Mouse (Mus musculus) CD4-positive, CD25-positive, alpha-beta regulatory T cell, adult 2 months (primary cell): ENCODE data around the gene Fbxo46.
"Not testable (repeated sequence)": the region's sequence is repeated elsewhere in the genome, so short reads cannot be mapped to it uniquely, and the experiment has no call there.

Experiments
- DNase-seq: peaks from one replicate; pipeline ENCODE4 v3.0.0-alpha.2; 2012; ENCODE audit warnings: low read depth, low spot score

Gene Fbxo46

DNA sequence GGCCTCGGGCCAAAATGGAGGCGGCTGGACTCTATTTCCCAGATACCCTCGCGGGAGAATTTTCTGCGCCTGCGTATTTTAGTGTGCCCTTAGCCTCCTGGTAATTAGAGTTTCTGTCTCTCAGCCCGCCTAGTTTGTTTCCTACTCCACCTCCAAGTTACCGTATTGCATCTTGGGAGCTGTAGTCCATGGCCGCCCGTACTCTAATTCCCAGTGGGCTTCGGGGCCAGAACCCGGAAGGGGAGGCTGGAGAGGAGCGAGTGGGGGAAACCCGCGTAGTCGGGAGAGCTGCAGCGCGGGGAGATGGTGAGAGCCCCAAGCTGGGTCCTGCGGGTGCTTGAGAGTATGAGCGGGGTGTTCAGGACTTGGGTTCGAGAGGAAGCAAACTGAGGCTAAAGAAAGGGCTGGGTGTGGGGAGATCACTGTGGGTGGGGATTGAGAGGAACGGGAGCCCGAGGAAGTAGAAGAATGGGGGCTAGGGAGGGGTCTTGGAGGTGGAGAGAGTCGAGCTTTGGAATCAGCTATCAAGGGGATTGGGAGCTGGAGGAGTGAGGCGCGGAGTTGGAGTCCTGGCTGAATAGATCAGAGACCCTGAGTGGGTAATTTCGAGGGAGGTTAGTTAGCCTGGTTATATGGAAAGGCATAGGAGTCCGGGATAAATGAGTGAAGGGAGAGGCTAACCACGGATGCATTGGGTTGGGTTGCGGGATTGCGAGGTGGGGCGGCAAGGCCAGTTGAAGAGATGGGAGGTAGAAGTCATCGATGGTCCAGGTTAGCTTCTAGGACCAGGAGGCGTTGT is at the start of gene Fbxo46:
Gene Fbxo46, plus strand, starts transcription at position 229 of the 799 bp plus-strand sequence.
- DNase-seq = peak; percentile 96

DNA sequence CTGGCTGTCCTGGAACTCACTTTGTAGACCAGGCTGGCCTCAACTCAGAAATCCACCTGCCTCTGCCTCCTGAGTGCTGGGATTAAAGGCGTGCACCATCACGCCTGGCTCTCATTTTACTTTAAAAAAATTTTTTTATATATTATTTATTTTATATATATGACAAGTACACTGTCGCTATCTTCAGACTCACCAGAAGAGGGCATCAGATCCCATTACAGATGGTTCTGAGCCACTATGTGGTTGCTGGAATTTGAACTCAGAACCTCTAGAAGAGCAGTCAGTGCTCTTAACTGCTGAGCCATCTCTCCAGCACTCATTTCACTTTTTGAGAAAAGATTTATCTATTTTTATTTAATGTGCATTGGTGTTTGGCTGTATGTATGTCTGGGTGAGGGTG is 48.6 kb upstream of the Fbxo46 start:
- not testable (repeated sequence) for DNase-seq

DNA sequence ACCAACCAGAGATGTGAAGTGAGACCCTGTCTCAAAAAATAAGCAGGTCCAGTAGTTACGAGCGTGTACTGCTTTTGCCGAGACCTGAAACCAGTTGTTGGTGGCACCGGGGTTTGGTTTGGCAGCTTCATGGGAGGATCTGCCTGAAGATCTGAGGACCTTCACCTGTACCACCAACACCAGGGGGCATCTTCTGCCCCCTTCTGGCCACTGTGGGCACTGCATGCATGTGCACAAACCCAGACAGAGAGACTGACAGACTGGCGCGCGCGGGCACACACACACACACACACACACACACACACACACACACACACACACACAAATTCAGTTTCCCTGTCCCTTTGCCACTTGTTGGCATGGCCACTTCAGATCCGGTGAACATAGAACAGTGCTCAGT is 46.2 kb upstream of the Fbxo46 start:
- DNase-seq = peak; percentile 67

DNA sequence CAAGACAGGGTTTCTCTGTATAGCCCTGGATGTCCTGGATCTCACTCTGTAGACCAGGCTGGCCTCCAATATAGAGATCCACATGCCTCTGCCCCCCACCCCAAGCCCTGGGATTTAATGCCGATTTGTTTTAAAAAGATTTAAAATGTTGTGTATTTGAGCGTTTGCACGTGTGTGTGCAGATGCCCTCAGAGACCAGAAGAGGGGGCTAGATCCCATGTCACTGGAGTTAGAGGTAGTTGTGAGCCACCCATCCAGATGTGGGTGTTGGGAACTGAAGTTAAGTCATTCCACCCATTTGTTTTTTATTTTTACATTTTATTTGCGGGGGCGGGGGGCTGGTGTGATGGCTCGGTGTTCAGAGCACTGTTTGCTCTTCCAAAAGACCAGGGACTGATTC is 45.2 kb upstream of the Fbxo46 start:
- no peak for DNase-seq

DNA sequence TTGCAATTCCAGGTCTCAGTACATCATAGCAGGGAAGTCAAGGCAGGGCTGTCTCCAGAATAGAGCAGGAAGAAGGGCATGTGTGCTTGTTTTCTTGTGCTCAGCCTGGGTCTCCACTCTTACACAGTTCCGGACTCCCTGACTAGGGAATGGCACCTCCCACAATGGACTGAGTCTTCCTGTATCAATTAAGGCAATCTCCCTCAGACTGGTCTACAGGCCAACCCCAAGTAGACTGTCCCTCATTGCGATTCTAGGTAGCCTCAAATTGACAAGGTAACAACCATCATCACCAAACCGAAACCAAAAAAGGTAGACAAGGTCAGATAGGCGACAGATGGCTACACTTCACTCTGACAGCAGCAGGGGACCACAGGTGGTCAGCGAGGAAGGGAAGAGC is 44.4 kb upstream of the Fbxo46 start:
- DNase-seq = no peak

DNA sequence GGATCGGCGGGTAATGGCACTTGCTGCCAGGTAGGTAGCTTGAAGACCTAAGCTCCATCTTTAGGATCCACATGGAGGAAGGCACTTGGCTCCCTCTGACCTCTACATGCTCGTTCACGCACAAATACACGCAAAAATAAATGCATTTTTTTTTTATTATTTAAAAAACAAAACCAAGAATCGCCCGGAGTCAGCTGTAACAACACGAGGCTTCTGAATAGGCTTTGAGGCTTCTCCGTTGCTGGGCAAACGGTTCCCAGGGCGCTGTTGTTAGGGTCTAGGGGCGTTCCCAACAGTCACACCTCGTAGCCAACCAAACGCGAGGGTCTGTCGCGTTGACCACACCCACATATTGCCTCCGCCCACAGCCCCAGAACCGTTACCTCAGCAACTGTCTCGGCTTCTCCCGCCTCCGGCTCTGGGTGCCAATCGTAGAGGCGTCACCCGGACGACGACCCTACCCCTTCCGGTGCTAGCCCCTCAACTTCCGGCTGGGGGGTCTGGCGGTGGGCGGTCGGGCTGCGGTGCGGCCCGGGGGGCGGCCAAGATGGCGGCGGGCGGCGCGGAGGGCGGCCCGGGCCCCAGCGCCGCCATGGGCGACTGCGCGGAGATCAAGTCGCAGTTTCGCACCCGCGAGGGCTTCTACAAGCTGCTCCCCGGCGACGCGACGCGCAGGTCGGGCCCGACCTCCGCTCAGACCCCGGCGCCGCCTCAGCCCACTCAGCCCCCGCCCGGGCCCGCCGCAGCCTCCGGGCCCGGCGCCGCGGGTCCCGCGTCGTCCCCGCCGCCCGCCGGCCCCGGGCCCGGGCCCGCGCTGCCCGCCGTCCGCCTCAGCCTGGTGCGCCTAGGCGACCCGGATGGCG is 43.7 kb upstream of the Fbxo46 start, which contains the start of gene Dmwd:
Gene Dmwd, plus strand, starts transcription at position 505 of the 863 bp plus-strand sequence.
- DNase-seq = peak; percentile 71

DNA sequence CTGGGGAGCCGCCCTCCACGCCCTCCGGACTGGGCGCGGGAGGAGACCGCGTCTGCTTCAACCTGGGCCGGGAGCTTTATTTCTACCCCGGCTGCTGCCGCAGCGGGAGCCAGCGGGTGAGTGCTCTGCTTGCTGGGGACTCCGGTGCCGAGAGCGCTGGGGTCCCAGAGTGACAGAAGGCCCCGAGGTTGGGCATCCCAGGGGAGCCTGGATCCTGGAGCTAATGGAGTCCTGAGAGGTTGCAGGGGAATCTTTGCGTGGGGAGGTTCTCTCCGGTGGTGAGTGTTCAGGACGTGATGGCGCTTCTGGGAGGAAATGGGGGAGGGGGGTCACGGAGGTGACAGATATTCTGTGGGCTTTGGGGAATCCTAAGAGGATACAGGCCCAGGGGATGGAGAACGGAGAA is 43.1 kb upstream of the Fbxo46 start:
- DNase-seq = peak; percentile 30

DNA sequence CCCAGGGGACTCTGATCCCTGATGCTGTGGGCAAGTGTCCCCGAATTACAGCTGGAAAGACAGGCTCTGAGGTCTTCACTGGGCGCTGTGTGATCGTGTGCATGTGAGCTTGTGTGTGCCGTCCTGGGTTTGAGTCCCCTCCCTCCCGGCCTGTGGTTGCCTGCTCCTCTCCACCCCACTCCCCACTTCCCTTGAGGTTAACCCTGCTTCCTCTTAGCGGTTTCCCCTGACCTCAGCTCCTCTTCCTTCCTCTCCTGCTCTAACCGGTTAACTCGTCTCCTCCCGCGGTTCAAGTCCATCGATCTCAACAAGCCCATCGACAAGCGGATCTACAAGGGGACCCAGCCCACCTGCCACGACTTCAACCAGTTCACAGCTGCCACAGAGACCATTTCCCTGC is 41.9 kb upstream of the Fbxo46 start:
- DNase-seq = peak; percentile 78

DNA sequence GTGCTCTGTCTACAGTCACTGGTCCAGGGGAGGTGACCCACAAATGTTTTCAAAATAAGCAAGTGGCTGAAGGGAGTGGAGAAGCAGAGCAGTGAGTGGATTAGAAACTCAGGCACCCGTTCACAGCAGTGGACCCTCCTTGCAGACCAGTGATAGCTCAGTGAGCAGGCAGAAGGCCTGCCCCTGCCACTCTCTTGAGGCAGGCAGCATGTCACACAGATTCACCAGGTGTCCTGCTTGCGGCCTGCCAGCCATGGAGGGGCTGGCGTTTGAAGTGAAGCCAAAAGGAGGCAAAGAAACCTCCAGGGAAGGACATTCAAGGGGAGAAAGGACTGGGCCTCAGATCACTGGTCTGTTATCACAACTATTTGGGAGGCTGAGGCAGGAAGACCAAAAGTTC is 40.9 kb upstream of the Fbxo46 start:
- DNase-seq = no peak

DNA sequence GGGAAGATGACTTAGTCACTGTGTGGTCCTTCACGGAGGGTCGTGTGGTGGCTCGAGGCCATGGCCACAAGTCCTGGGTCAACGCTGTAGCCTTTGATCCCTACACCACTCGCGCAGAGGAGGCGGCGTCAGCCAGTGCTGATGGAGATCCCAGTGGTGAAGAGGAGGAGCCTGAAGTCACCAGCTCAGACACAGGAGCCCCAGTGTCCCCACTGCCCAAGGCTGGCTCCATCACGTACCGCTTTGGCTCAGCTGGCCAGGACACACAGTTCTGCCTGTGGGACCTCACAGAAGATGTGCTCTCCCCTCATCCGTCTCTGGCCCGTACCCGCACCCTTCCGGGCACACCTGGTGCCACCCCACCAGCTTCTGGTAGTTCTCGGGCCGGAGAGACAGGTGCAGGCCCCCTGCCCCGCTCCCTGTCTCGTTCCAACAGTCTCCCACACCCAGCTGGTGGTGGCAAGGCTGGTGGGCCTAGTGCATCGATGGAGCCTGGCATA is 39.2 kb upstream of the Fbxo46 start:
- DNase-seq = no peak

DNA sequence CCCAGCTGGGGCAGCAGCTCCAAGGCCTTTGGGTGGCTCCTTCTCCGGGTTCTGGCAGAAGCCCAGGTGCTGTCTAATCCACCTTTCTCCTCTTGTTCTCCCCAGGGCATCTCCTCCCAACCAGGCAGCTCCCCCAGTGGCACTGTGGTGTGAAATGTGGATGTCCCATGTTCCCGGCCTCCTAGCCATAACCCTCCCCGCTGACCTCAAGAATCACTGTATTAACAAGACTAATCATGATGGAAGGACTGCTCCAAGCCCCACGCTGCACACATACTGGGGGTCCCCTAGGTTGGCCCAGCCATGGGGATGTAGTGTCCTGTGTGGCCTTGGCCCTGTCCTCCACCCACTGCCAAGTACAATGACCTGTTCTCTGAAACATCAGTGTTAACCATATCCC is 37.5 kb upstream of the Fbxo46 start:
- no peak for DNase-seq

DNA sequence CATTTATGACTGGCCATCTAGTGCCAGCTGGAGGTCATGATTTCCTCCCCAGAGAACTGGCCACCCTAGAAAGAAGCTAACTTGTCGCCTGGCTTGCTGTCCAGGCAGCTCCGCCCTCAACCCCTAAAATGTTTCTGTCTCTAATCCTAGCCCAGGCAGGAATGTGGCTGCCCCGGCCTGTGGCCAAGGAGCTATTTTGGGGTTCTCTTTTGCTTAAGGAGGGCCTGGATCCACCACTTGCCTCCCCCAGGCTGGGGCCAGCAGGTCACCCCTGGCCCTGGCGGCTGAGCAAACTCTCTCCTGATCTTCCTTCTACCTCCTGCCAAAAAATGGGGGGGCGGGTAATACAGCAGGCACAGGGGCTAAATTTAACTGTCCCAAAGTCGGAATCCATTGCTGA is 36.6 kb upstream of the Fbxo46 start:
- DNase-seq = no peak

DNA sequence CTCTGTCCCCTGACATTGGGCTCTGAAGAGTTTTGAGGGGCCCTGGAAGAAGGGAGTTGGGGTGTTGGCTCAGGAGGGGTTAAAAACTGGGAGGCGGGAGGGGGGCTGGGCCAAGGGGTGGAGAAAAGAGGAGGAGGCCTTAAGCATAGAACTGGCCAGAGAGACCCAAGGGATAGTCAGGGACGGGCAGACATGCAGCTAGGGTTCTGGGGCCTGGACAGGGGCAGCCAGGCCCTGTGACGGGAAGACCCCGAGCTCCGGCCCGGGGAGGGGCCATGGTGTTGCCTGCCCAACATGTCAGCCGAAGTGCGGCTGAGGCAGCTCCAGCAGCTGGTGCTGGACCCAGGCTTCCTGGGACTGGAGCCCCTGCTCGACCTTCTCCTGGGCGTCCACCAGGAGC is 36.0 kb upstream of the Fbxo46 start, which contains the start of gene Dmpk:
Gene Dmpk, plus strand, starts transcription at position 149 of the 400 bp plus-strand sequence.
- DNase-seq = no peak

DNA sequence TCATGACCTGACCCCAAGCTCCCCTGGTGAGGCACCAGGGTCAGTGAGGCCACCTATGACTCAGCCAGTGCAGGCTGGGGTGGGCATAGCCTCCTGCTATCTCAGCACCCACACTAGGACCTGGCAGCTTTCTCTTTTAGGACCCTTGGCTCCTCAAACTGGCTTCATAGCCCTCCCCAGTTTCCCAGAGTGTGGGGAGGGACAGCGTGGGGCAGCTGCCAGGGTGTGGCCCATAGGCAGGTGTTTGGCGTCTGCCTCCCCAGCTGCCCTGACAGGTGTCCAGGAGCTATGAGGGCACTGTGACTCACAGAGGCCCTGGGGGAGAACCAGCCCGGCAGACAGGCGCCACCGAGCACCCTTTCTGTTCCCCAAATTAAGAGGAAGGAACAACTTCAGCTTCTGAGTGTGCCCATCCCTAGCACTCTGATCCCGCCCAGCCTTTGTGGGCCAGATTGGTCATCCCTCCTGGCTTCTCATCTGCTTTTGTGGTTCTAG is 35.3 kb upstream of the Fbxo46 start:
- DNase-seq = no peak

DNA sequence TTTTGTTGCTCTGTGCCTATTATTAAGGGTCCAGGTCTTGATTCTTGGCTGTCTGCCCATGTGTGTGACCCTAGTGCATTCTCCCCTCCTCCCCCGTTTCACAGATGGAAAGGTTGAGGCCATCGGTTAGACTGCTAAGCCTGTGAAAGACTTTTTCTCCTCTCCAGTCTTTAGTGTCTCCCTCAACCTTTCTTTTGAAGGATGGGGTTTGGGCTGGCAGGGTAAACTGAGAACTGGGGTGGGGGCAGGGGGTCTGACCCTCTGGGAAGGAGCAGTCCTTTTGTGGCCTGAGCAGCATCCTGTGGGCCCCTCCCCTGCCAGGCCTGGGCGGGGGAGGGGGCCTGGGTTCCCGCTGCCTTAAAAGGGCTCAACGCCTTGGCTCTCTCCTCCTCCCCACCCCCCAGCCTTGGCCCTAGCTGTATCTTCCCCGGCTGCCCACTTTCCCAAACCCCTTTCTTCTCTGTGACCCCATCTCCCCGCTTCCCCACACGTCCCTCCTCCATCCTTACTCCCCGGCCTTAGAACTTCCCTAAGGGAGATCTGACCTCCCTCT is 34.7 kb upstream of the Fbxo46 start:
- no peak for DNase-seq

DNA sequence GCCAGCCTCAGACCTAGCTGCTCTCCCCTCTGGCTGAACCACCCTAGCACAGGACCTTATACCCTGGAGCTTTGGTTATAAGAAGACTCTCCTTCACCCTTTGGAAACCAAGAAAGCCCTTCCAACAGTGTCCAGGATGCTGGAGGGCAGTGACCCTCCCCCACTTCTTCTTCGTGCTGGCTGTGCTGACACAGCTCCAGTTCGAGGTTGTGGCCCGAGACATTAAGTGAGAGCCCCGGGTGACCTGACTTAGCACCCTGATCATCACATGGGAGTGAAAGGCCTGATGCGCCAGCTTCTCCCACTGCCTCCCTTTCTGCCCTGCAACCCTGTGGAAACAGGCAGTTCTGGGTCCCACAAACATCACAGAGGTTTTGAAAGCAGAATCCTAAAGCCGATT is 34.2 kb upstream of the Fbxo46 start:
- DNase-seq = no peak

DNA sequence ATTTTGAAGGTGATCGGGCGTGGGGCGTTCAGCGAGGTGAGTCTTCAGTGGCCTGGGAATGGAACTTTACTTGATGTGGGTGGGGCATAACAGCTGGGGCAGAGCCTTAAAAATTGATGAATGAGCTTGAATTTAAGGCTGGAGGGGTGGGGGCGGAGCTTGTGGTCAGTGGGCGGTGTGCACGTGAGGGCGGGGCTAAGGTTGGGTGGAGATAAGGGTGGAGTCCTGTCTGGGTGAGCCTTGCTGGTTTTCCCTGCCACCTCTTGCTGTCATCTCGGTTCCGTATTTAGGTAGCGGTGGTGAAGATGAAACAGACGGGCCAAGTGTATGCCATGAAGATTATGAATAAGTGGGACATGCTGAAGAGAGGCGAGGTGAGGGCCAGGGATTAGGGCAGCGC is 33.6 kb upstream of the Fbxo46 start:
- peak; percentile 64 for DNase-seq

DNA sequence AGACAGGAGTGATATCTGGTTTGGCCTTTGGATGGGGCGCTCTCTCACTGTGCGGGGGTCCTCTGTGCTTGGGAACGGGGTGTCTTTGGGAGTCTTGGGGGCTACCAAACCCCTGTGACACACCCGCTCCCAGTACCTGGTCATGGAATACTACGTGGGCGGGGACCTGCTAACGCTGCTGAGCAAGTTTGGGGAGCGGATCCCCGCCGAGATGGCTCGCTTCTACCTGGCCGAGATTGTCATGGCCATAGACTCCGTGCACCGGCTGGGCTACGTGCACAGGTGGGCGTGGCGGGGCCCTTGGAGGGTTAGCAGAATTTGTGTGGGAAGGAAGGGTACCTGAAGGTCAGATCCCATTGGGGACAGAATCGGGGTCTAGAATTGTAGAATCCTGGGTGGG is 32.9 kb upstream of the Fbxo46 start:
- DNase-seq = no peak

DNA sequence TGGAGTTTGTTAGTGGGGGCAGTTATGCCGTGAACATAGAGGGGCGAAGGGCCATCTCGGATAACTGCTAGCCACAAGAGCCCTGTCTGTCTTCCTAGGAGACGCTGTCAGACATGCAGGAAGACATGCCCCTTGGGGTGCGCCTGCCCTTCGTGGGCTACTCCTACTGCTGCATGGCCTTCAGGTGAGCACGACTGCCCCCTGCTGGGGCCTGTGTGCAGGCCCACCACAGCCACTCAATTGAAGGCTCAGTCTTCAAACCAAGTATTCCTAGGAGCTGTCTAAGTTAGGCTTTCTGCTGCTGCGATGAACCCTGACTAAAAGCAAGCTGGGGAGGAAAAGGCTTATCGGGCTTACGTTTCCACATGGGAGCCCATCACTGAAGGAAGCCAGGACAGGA is 30.8 kb upstream of the Fbxo46 start:
- DNase-seq = peak; percentile 85

DNA sequence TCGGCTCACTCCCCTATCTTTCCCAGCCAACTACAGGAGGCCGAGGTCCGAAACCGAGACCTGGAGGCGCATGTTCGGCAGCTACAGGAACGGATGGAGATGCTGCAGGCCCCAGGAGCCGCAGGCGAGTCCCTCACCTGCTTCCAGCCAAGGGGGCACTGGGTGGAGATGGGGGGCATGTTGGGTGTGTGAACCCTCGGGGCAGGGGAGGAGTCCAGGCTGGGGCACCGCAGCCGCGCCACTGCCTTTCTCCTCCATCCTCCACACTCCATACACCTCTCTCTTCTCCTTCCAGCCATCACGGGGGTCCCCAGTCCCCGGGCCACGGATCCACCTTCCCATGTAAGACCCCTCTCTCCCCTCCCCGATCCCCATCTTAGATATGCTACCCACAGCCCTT is 27.7 kb upstream of the Fbxo46 start:
- DNase-seq = no peak

DNA sequence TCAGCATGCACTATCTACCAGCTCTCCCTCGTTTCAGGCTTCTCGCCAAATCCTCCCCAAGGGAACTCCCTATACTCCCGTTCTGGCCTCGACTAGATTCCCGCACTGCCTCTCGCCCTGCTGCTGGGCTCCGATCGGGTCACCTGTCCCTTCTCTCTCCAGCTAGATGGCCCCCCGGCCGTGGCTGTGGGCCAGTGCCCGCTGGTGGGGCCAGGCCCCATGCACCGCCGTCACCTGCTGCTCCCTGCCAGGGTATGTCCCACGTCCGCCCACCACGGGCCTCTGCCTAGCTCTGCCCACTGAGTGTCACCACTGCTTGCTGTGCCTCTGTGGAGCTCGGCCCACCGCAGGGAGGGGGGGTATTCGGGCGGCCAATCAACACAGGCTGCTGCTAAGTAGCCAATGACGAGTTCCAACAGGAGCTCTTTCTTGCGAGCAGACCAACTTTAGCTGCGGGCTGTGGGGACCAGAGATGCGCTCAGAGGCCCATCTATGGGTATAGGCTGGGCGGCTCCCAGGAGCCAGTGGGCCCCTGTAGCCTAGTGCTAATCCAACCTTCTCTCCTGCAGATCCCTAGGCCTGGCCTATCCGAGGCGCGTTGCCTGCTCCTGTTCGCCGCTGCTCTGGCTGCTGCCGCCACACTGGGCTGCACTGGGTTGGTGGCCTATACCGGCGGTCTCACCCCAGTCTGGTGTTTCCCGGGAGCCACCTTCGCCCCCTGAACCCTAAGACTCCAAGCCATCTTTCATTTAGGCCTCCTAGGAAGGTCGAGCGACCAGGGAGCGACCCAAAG is 27.1 kb upstream of the Fbxo46 start:
- DNase-seq = peak; percentile 43
